Comparison of ENCODE assay signal across 19 mouse cellular contexts in genomic region chr9:123047665-123048064, GRCm38 (mm10). TPM values are rescaled to one million over a fixed set of nuclear protein-coding genes. Genes with fewer than 3 reads are reported as not detected.
"Had no signal": no experiment of that assay in that cellular context is flagged by ENCODE, and none has a peak within 500 bp of the region (broad histone marks: within the 10 kb centered on the region; RNA-seq: fewer than 3 reads in every experiment).

No protein-coding gene starts in this region.

- H3K27ac ChIP-seq: kidney, postnatal 0 days; layer of hippocampus, adult 2 months; limb, embryonic 10.5 days; limb, embryonic 13.5 days; liver, embryonic 12.5 days; liver, embryonic 15.5 days; macrophage; neural tube, embryonic 12.5 days; neural tube, embryonic 15.5 days; stomach, embryonic 15.5 days had no signal

- H3K4me1 ChIP-seq: limb, embryonic 10.5 days; limb, embryonic 13.5 days; liver, embryonic 12.5 days; liver, embryonic 15.5 days; neural tube, embryonic 12.5 days; neural tube, embryonic 15.5 days; stomach, embryonic 15.5 days had no signal

- DNase-seq: kidney, adult 2 months; kidney, postnatal 25 days; layer of hippocampus, adult 9-11 months; liver; lung, embryonic 14.5 days; midbrain, embryonic 14.5 days; thymus, postnatal 25 days had no signal

- H3K9ac ChIP-seq: limb, embryonic 13.5 days; liver, embryonic 12.5 days; liver, embryonic 15.5 days; lung, embryonic 14.5 days; neural tube, embryonic 12.5 days; neural tube, embryonic 15.5 days; stomach, embryonic 15.5 days had no signal

- H3K36me3 ChIP-seq: limb, embryonic 10.5 days; limb, embryonic 13.5 days; liver, embryonic 12.5 days; liver, embryonic 15.5 days; neural tube, embryonic 12.5 days; neural tube, embryonic 15.5 days; stomach, embryonic 15.5 days had no signal

- H3K27me3 ChIP-seq: limb, embryonic 13.5 days; liver, embryonic 12.5 days; liver, embryonic 15.5 days; neural tube, embryonic 12.5 days; neural tube, embryonic 15.5 days; stomach, embryonic 15.5 days had no signal

- H3K4me3 ChIP-seq: layer of hippocampus, adult 2 months; limb, embryonic 10.5 days; limb, embryonic 13.5 days; liver, embryonic 12.5 days; liver, embryonic 15.5 days; neural tube, embryonic 12.5 days; neural tube, embryonic 15.5 days; stomach, embryonic 15.5 days had no signal

- H3K9me3 ChIP-seq: limb, embryonic 10.5 days; limb, embryonic 13.5 days; liver, embryonic 12.5 days; liver, embryonic 15.5 days; neural tube, embryonic 12.5 days; neural tube, embryonic 15.5 days; stomach, embryonic 15.5 days had no signal

- ATAC-seq: liver, embryonic 12.5 days; lung, postnatal 0 days had no signal

RNA-seq across cellular contexts. Expression of gene Tgm4, which starts 13.1 kb away (rescaled TPM):
- polyA plus RNA-seq: kidney, adult 2 months; kidney, postnatal 0 days; macrophage; small intestine, adult 2 months had no signal
